Mouse (Mus musculus) heart, embryonic 14.5 days (tissue): ENCODE measurements around the gene Krtap9-1. TPM values are rescaled to one million over a fixed set of nuclear protein-coding genes. Genes with fewer than 3 reads are reported as not detected.
"Not testable (repeated sequence)": the region's sequence is repeated elsewhere in the genome, so short reads cannot be mapped to it uniquely, and the experiment has no call there.

Experiments used
- ATAC-seq: fragments of 200-750 bp; cut with Nextera tagmentation; 2 replicates; pipeline ENCODE4 v1.8.0; 2017; ENCODE audit warnings: low read depth, moderate TSS enrichment; ENCODE audit not compliant: insufficient number of reproducible peaks, insufficient read depth, low FRiP score
- H3K27ac ChIP-seq, 2 experiments: fragments of 200-500 bp in 1 of 2; fragments of 300-500 bp in 1 of 2; sonication (generic) in 1 of 2; replicated peaks in 1 of 2; 2 replicates each; pipeline ENCODE4 v1.5.1; 2012 to 2014; ENCODE audit warnings: low read depth in 2 of 2, low read length in 2 of 2, control low read depth in 1 of 2, mild to moderate bottlenecking in 1 of 2, mixed read lengths in 1 of 2; ENCODE audit not compliant: control insufficient read depth in 1 of 2, insufficient read depth in 1 of 2
- H3K27me3 ChIP-seq: fragments of 300-500 bp; sonication (generic); 2 replicates; pipeline ENCODE4 v1.6.1; 2014; ENCODE audit warnings: mild to moderate bottlenecking, low read length, control low read depth; ENCODE audit not compliant: control insufficient read depth, insufficient read depth
- H3K36me3 ChIP-seq: fragments of 300-500 bp; sonication (generic); 2 replicates; pipeline ENCODE4 v1.6.1; 2014; ENCODE audit warnings: mild to moderate bottlenecking, control low read depth, low read length, mixed read lengths; ENCODE audit not compliant: control insufficient read depth, insufficient read depth
- H3K4me1 ChIP-seq, 2 experiments: fragments of 200-500 bp in 1 of 2; fragments of 300-500 bp in 1 of 2; sonication (generic) in 1 of 2; 2 replicates each; pipeline ENCODE4 v1.6.1; 2012 to 2014; ENCODE audit warnings: low read length in 2 of 2, control low read depth in 1 of 2, mixed read lengths in 1 of 2; ENCODE audit not compliant: control insufficient read depth in 2 of 2, insufficient read depth in 2 of 2
- H3K4me2 ChIP-seq: fragments of 300-500 bp; sonication (generic); 2 replicates; pipeline ENCODE4 v1.6.1; 2014; ENCODE audit warnings: mild to moderate bottlenecking, low read length
- H3K4me3 ChIP-seq, 2 experiments: fragments of 200-500 bp in 1 of 2; fragments of 300-500 bp in 1 of 2; sonication (generic) in 1 of 2; 2 replicates each; pipeline ENCODE4 v1.5.1; 2012 to 2014; ENCODE audit warnings: low read length in 2 of 2, mild to moderate bottlenecking in 2 of 2, control low read depth in 1 of 2, low read depth in 1 of 2, moderate library complexity in 1 of 2; ENCODE audit not compliant: control insufficient read depth in 1 of 2, insufficient read depth in 1 of 2
- H3K9ac ChIP-seq: fragments of 300-500 bp; sonication (generic); 2 replicates; pipeline ENCODE4 v1.6.1; 2014; ENCODE audit warnings: mild to moderate bottlenecking, low read length
- H3K9me3 ChIP-seq: fragments of 300-500 bp; sonication (generic); 2 replicates; pipeline ENCODE4 v1.6.1; 2016; ENCODE audit warnings: low read length, control low read depth; ENCODE audit not compliant: control insufficient read depth
- WGBS: fragments of 180-500 bp; shearing (Covaris S2); extraction: QIAGEN DNeasy Blood & Tissue Kit; methylation state at CpG from one replicate; pipeline ENCODE4 v1.1.7; 2014; 5-methylcytosine and 5-hydroxymethylcytosine counted together
- polyA plus RNA-seq: library from polyadenylated mRNA; unstranded; fragments of >200 nt; fragmentation: Nextera tagmentation; extraction: Ambion mirVana; gene quantifications from 2 replicates; pipeline ENCODE4 v1.2.1, GENCODE M21; 2014

The Krtap9-1 gene
- polyA plus RNA-seq: not detected in 2 replicates

DNA sequence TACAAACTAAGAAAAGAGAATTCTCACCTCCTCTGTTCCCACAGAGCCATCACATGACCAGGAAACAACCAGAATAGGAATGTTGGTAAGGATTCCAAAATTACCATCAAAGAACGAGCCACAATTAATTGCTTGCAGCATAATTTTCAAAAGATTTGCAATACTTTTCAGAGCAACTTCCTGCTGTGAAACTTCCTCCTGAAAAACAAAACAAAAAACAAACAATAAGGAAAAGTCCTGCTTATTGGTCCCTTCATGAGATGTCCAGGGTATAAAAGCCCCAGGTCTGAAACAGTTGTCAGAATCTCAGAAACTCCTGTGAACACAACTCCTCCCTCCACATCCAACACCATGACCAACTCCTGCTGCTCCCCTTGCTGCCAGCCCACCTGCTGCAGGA, at the start of gene Krtap9-1:
TSS of gene Krtap9-1 (plus strand) at position 301 of the 400 bp plus-strand sequence.
- H3K9ac ChIP-seq, H3K4me1 ChIP-seq, H3K36me3 ChIP-seq, H3K4me3 ChIP-seq, H3K27me3 ChIP-seq, ATAC-seq, H3K4me2 ChIP-seq, H3K27ac ChIP-seq, H3K9me3 ChIP-seq: not testable (repeated sequence)
- WGBS: 67% methylated on average over 1 of the region's 1 CpGs

DNA sequence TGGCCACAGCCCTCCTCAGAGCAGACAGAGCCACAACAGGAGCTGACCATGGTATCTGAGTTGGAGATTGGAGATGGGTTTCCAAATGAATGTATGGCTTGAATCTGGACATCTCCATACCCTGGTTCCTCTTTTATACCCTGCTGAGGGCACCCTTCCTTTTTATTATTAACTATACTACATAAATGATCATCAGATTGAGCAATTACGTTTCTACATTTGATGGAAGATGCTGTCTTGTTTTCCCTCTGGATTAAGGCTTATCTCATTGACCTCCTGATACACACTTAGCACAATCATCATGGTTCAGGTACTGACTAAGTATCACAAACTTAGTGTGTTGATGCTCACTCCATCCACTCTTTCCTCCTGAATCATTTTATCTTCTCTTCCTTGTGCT, 35.2 kb upstream of the Krtap9-1 start, which contains the start of gene 2300003K06Rik:
TSS of gene 2300003K06Rik (minus strand) at position 101 of the 400 bp plus-strand sequence.
- Histone ChIP-seq H3K4me1 (no peaks in the 10 kb centered on the region), H3K4me2 (no peak within 1 kb of the TSS), H3K4me3 (no peak within 1 kb of the TSS), H3K9ac (no peak within 1 kb of the TSS), H3K9me3 (no peaks in the 10 kb centered on the region), H3K27me3 (no peaks in the 10 kb centered on the region), H3K27ac (no peak within 1 kb of the TSS), H3K36me3 (no peaks in the 10 kb centered on the region)
- WGBS: 71% methylated on average over 1 of the region's 1 CpGs
- no peak for ATAC-seq

DNA sequence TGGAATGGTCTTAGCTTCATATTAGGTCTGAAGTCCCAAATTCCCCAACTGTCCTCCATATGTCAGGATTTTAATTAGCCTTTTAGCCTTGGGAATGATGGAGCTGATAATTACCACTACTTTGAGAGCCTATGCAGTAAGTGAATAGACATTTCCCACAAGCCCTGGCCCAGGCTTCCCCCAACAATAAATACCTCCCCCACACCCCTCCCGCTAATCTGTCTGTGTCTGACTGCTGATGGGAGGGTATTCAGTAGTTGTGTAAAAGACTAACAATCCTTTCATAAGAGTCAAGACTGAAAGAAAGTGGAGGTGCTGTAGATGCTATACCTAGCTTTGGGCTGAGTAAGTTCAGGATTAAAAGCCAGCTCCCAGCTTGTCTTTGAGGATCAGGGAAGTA, 31.0 kb upstream of the Krtap9-1 start:
- Histone ChIP-seq H3K4me2 (no peak overlapping the region), H3K4me3 (no peak overlapping the region), H3K27me3 (no peaks in the 10 kb centered on the region; the same call in 1 of the 2 replicates), H3K36me3 (no peaks in the 10 kb centered on the region), H3K9ac (no peak overlapping the region), H3K4me1 (no peaks in the 10 kb centered on the region), H3K9me3 (no peaks in the 10 kb centered on the region), H3K27ac (no peak overlapping the region)
- WGBS: 68% methylated on average over 1 of the region's 1 CpGs
- ATAC-seq: no peak

DNA sequence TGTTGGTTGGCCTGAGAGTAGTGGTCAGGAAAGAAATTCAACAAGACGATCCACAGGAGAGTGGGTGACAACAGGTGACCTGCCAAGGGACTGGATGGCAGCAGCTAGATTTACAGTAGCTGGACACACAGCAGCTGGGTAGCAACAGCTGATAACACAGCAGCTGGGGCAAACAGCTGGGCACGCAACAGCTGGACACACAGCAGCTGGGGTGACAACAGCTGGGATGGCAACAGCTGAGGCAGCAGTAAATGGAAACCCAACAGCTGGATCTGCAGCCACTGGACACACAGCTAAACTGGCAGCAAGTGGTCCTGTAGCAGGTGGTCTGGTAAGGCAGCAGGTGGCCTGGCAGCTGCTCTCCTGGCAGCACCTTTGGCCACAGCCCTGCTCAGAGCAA, 26.4 kb upstream of the Krtap9-1 start:
- Histone ChIP-seq H3K27ac (no peak overlapping the region), H3K4me3 (no peak overlapping the region), H3K9me3 (no peaks in the 10 kb centered on the region), H3K4me1 (no peaks in the 10 kb centered on the region), H3K36me3 (no peaks in the 10 kb centered on the region), H3K4me2 (no peak overlapping the region), H3K9ac (no peak overlapping the region), H3K27me3 (no peaks in the 10 kb centered on the region; the same call in 1 of the 2 replicates)
- ATAC-seq: no peak
- 71% methylated on average over 2 of the region's 2 CpGs for WGBS

DNA sequence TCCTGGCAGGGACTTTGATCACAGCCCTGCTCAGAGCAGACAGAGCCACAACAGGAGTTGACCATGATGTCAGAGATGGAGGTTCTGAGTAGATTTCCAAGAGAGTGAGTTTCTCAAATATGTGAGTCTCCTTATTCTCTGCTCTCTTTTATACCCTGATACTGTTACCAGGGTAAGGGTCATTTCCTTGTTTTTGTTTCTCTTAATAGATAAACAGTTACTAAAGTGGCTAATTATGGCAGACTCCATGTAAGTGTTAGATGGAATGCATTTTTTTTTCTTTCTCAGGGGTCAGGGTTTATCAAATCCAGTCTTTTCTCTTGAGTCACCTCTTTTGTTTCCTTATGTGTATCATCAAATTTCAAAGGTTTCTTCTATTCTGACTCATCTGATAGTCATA, 21.7 kb upstream of the Krtap9-1 start, which contains the start of gene Krtap4-16:
TSS of gene Krtap4-16 (minus strand) at position 101 of the 400 bp plus-strand sequence.
- Histone ChIP-seq H3K36me3 (no peaks in the 10 kb centered on the region), H3K4me2 (no peak within 1 kb of the TSS), H3K4me1 (no peaks in the 10 kb centered on the region), H3K9ac (no peak within 1 kb of the TSS), H3K27ac (no peak within 1 kb of the TSS), H3K27me3 (no peaks in the 10 kb centered on the region), H3K4me3 (no peak within 1 kb of the TSS), H3K9me3 (no peaks in the 10 kb centered on the region)
- no peak for ATAC-seq

DNA sequence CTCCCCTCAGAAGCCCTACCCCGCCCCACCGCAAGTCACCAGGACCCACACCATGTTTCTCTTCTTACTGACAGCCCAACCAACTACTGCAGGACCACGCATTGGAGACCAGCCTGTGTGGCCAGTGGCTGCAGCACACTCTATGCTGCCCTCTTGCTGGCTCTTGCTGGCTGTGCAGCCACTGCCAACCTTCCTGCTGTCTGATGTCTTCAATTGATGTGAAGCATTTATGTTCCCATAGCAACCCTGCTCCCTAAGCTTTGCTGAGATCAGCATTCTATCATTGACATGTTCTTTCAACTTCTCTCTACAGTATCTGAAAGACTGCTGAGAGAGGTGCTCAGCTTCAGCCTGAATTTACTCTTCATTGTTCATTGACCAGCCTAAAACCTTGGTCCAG, 19.1 kb upstream of the Krtap9-1 start:
- no peak for ATAC-seq
- no peaks in the 10 kb centered on the region for H3K36me3 ChIP-seq
- WGBS: 57% methylated on average over 3 of the region's 3 CpGs

DNA sequence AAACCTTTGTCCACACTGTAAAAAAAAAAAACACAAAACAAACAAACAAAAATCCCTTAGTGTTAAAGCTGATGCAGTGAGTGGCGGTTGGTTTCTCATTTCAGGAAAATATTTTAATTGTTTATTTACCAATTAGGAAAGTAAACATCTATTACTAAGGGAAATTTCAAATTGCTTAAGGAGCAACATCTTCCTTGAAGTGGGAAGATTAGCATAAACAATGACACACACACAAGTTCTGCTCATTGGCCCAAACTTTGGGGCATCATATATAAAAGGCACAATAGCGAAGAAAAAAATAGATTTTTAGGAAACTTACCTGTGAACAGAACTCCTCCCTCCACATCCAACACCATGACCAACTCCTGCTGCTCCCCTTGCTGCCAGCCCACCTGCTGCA, 15.6 kb upstream of the Krtap9-1 start, which contains the start of gene Gm11568:
TSS of gene Gm11568 (plus strand) at position 301 of the 400 bp plus-strand sequence.
- H3K27ac ChIP-seq: no peak within 1 kb of the TSS
- no peak within 1 kb of the TSS for H3K4me2 ChIP-seq
- WGBS: 81% methylated on average over 2 of the region's 2 CpGs

More for the DNA sequence above, 19.1 kb upstream of the Krtap9-1 start:
- no peak overlapping the region for H3K4me2 ChIP-seq
- H3K4me1 ChIP-seq: no peaks in the 10 kb centered on the region
- no peak overlapping the region for H3K4me3 ChIP-seq
- H3K9ac ChIP-seq: no peak overlapping the region
- no peaks in the 10 kb centered on the region for H3K9me3 ChIP-seq
- no peaks in the 10 kb centered on the region for H3K27me3 ChIP-seq
- no peak overlapping the region for H3K27ac ChIP-seq

DNA sequence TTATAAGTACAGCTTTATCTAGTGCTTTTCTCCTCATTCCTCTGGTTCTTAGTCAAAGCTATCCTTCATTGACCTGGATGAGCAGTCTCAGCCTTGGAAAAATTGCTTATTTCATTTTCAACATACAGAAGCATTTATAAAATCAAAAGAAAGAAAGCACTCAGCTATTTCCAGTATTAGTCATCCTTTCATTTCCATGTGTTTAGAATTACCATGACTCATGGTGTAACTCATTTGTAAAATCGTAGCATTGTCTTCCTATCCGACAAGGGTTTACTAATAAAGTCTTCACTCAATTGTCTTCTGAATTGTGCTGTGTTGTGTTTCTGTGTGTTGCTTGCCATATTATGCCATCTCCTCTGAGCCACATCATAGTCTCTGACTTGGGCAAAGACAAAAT, 14.4 kb upstream of the Krtap9-1 start:
- ATAC-seq: no peak
- Histone ChIP-seq H3K27ac (no peak overlapping the region), H3K9me3 (no peaks in the 10 kb centered on the region), H3K4me3 (no peak overlapping the region), H3K4me1 (no peaks in the 10 kb centered on the region), H3K9ac (no peak overlapping the region), H3K4me2 (no peak overlapping the region), H3K27me3 (no peaks in the 10 kb centered on the region), H3K36me3 (no peaks in the 10 kb centered on the region)
- 81% methylated on average over 2 of the region's 2 CpGs for WGBS

More for the DNA sequence above, 15.6 kb upstream of the Krtap9-1 start, which contains the start of gene Gm11568:
- no peak within 1 kb of the TSS for H3K4me3 ChIP-seq
- no peaks in the 10 kb centered on the region for H3K36me3 ChIP-seq
- H3K9me3 ChIP-seq: no peaks in the 10 kb centered on the region
- H3K27me3 ChIP-seq: no peaks in the 10 kb centered on the region
- no peak within 1 kb of the TSS for H3K9ac ChIP-seq
- H3K4me1 ChIP-seq: no peaks in the 10 kb centered on the region
- ATAC-seq: no peak
